Mouse (Mus musculus) G1E (cell line): Measurements from ENCODE around the gene Lbx2.

Source experiments
- CTCF ChIP-seq: IDR thresholded peaks from 2 replicates; pipeline ENCODE4 v1.5.1; 2012; ENCODE audit warnings: low read depth, low read length, inconsistent platforms, mixed read lengths
- GATA1 ChIP-seq: IDR thresholded peaks from 2 replicates; pipeline ENCODE4 v1.6.1; 2012; ENCODE audit warnings: borderline replicate concordance, low read length, inconsistent platforms, mixed read lengths
- POLR2AphosphoS5 ChIP-seq: IDR thresholded peaks from 2 replicates; pipeline ENCODE4 v1.6.1; 2012; ENCODE audit warnings: low read depth, low read length, inconsistent platforms; ENCODE audit not compliant: insufficient replicate concordance
- TAL1 ChIP-seq: conservative IDR thresholded peaks from 2 replicates; pipeline ENCODE4 v1.6.1; 2012; ENCODE audit warnings: low read depth, low read length, inconsistent platforms, mixed read lengths

DNA sequence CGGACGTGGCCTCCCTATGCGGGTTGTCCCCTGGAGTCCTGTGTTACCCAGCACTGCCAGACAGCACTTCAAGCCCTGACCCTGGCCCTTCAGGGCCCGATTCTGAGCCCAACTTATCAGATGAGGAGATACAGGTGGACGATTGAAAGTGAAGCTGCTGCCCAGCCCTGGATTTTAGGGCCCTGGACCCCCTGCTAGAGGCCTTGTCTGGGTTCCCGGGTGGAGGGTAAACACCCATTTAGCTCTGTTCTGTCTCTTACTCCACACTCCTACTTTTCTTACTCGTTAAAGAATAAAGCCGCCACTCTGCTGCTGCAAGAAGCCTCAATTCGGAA, 1.7 kb downstream of the Lbx2 start:
- TF ChIP-seq GATA1 (no peak), CTCF (no peak), TAL1 (no peak), POLR2AphosphoS5 (no peak)
